In the genomic region with DNA sequence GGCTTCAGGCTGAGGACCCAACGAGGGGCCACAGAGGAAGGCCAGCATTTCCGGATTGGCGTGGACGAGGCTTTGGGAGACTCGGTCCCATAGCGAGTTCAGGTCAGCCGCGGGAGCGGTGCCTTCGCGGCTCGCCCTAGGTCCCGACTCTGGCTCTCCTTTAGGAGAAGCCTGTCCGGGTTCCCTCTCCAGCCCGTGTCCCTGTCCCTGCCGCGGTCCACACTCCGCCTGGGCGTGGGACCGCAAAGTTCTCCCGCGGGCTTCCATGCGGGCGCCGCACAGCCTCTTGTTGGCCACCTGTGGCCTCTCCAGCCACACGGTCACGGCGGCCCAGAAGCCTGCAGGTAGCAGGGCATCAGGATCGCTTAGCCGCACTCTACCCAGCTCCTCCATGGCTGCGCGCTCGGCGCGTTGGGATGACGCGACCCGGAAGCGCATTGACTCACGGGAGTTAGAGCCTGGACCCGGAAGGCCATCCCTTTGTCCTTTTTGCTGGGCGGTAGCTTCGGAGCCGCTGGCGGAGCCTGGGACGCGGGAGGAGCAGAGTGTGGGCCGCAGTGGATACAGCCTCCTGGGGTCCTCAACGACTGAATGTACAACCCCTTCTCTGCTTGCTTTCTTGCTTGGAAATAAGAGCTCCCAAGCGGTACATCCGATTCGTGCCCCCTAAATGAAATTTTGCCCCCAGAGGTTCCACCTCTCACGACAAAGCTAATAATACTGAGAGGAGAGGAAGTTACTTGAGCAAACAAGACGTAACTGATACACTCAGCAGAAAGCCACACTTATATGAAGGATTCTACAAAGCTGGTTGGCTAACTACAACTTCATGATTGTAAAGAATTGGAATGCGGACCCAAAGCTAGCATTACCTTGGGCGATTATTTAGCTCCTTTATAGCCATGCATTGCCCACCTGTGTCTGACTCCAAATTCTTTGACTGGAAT, we compare ENCODE assay signal across 8 mouse cellular contexts. TPM values are rescaled to one million over a fixed set of nuclear protein-coding genes. Genes with fewer than 3 reads are reported as not detected.
DNase-seq lines count a peak whose midpoint lies in the region; ATAC-seq lines count a peak whose summit lies in the region.

A gene (minus strand): TSS at position 418 of the 947 bp plus-strand sequence.

- WGBS in hindbrain, embryonic 12.5 days: 3% methylated on average over 56 of the region's 56 CpGs

- H3K9ac ChIP-seq in hindbrain, embryonic 12.5 days: peak within 1 kb of the TSS; percentile 85

- H3K4me2 ChIP-seq in hindbrain, embryonic 12.5 days (replicated peaks): peak within 1 kb of the TSS; percentile 81

- H3K36me3 ChIP-seq in hindbrain, embryonic 12.5 days: peaks cover 32% of the 10 kb centered on the region

- peak within 1 kb of the TSS; percentile 93 for H3K4me3 ChIP-seq in hindbrain, embryonic 12.5 days

- no peaks in the 10 kb centered on the region for H3K27me3 ChIP-seq in hindbrain, embryonic 12.5 days

- H3K9me3 ChIP-seq in hindbrain, embryonic 12.5 days (replicated peaks): no peaks in the 10 kb centered on the region

- peaks cover 11% of the 10 kb centered on the region for H3K4me1 ChIP-seq in hindbrain, embryonic 12.5 days

- H3K27ac ChIP-seq in hindbrain, embryonic 12.5 days: peak within 1 kb of the TSS; percentile 88

- peak; percentile 80 for DNase-seq in MN1 (ENCODE audit: low spot score)
- DNase-seq in cerebellum, adult 9-10 months: peak; percentile 88
- peak; percentile 88 to 96 for DNase-seq in frontal cortex, adult 2 months (ENCODE audit: extremely low spot score in 1 of 2, low spot score in 1 of 2)
- DNase-seq in layer of hippocampus, postnatal 14 days (ENCODE audit: low spot score in 2 of 2): peak; percentile 88 to 93
- DNase-seq in lung, postnatal 14 days: peak; percentile 91
- peak; percentile 82 for DNase-seq in retina, adult 2 months (ENCODE audit: low read depth, low spot score)
- peak; percentile 82 to 85 for DNase-seq in thymus, postnatal 36 days

- ATAC-seq in hindbrain, embryonic 12.5 days (ENCODE audit: low FRiP score): peak; percentile 97

RNA-seq across cellular contexts. Expression of the gene that starts here (rescaled TPM):
- polyA plus RNA-seq in frontal cortex, adult 2 months (2012; rRNA removed): 5.5 and 6.8 TPM in 2 replicates
- polyA plus RNA-seq in hindbrain, embryonic 12.5 days (2016; fragmentation: Nextera tagmentation; extraction: Ambion mirVana): 8.4 and 9.4 TPM in 2 replicates
- total RNA-seq in layer of hippocampus, postnatal 14 days (2021): 1 to 10 TPM; 7.8 to 8.9 TPM

Comparison
In these comparisons a context has a peak if more than half of its experiments do, and no peak if none do; other contexts are left out.
1. Peak in every context shown above with its lines: DNase-seq, ATAC-seq, H3K4me3 ChIP-seq and H3K27ac ChIP-seq.